Mouse (Mus musculus) heart, postnatal 0 days (tissue): ENCODE results near the gene Slc31a2. TPM values are rescaled to one million over a fixed set of nuclear protein-coding genes. Genes with fewer than 3 reads are reported as not detected.
A peak's percentile ranks its signal among the peaks of the same experiment; 100 is the strongest.

Experiments
- ATAC-seq: fragments of 200-750 bp; cut with Nextera tagmentation; 2 replicates; pipeline ENCODE4 v1.8.0; 2017; ENCODE audit warnings: low read depth, moderate number of reproducible peaks, moderate library complexity; ENCODE audit not compliant: insufficient read depth
- DNase-seq: peaks from one replicate; pipeline ENCODE4 v3.0.0-alpha.2; 2016; ENCODE audit warnings: low spot score
- H3K27ac ChIP-seq: fragments of 300-500 bp; sonication (generic); 2 replicates; pipeline ENCODE4 v1.5.1; 2014; ENCODE audit warnings: low read depth, mild to moderate bottlenecking
- H3K27me3 ChIP-seq: fragments of 300-500 bp; sonication (generic); 2 replicates; pipeline ENCODE4 v1.6.1; 2014; ENCODE audit warnings: low read length, mixed read lengths; ENCODE audit not compliant: control insufficient read depth, insufficient read depth
- H3K36me3 ChIP-seq: fragments of 300-500 bp; sonication (generic); replicated peaks from 2 replicates; pipeline ENCODE4 v1.6.1; 2014; ENCODE audit warnings: low read length, mixed read lengths; ENCODE audit not compliant: control insufficient read depth, insufficient read depth
- H3K4me1 ChIP-seq: fragments of 300-500 bp; sonication (generic); 2 replicates; pipeline ENCODE4 v1.6.1; 2014; ENCODE audit warnings: antibody characterized with exemption; ENCODE audit not compliant: control insufficient read depth, insufficient read depth
- H3K4me2 ChIP-seq: fragments of 300-500 bp; sonication (generic); 2 replicates; pipeline ENCODE4 v1.6.1; 2014; ENCODE audit warnings: low read depth, mild to moderate bottlenecking, low read length, moderate library complexity
- H3K4me3 ChIP-seq: fragments of 300-500 bp; sonication (generic); 2 replicates; pipeline ENCODE4 v1.5.1; 2014; ENCODE audit warnings: low read depth, low read length
- H3K9ac ChIP-seq: fragments of 300-500 bp; sonication (generic); replicated peaks from 2 replicates; pipeline ENCODE4 v1.6.1; 2014; ENCODE audit warnings: low read depth, low read length, mixed read lengths
- H3K9me3 ChIP-seq: fragments of 300-500 bp; sonication (generic); replicated peaks from 2 replicates; pipeline ENCODE4 v1.6.1; 2016; ENCODE audit warnings: low read length; ENCODE audit not compliant: control insufficient read depth
- CTCF ChIP-seq: IDR thresholded peaks from 2 replicates; pipeline ENCODE4 v1.5.1; 2016; ENCODE audit warnings: antibody characterized with exemption, control low read depth, low read depth
- EP300 ChIP-seq: IDR thresholded peaks from 2 replicates; pipeline ENCODE4 v1.6.1; 2016; ENCODE audit warnings: antibody characterized with exemption, low read depth
- WGBS: fragments of 180-500 bp; shearing (Covaris S2); extraction: QIAGEN DNeasy Blood & Tissue Kit; methylation state at CpG from one replicate; pipeline ENCODE4 v1.1.7; 2014; 5-methylcytosine and 5-hydroxymethylcytosine counted together
- polyA plus RNA-seq: library from polyadenylated mRNA; unstranded; fragments of >200 nt; fragmentation: Nextera tagmentation; extraction: Ambion mirVana; gene quantifications from 2 replicates; pipeline ENCODE4 v1.2.1, GENCODE M21; 2015
- total RNA-seq: library from RNA; depleted of rRNA; stranded (reverse); fragments of >200 nt; gene quantifications from 2 replicates; pipeline ENCODE4 v1.2.3, GENCODE M21; 2014; ENCODE audit warnings: low replicate concordance

Gene Slc31a2
- total and polyA plus RNA-seq, 2 experiments from 2014 or later, result 15.6 to 33.2 TPM

DNA sequence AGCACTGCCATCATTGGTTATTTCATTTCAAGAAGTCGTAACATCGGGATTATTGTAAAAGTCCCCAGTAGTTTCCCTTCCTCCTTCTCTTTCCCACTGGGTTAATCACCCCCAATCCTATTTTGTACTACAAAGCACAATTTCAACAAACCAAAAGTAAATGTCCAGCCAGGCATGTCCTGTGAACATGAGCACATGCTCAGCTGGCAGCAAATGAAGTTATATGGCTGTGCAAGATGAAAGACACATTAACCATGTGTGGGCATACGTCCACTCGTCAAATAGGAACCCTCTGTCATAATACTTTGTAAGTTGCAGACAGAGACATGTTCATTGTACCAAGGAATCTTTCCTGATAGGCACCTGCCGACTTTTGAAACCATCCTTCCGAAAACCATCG lies 20.6 kb downstream of the Slc31a2 start:
- no peak overlapping the region for H3K4me3 ChIP-seq
- TF ChIP-seq EP300 (no peak), CTCF (no peak)
- DNase-seq (no peak), ATAC-seq (no peak)
- 80% methylated on average over 7 of the region's 7 CpGs for WGBS
- no peaks in the 10 kb centered on the region for H3K36me3 ChIP-seq
- H3K4me1 ChIP-seq, result 0 out of 2 replicates have a peak, but pooled peaks cover 7% of the 10 kb centered on the region
- no peak overlapping the region for H3K4me2 ChIP-seq
- no peaks in the 10 kb centered on the region for H3K9me3 ChIP-seq
- no peaks in the 10 kb centered on the region for H3K27me3 ChIP-seq
- H3K27ac ChIP-seq, result no peak overlapping the region
- H3K9ac ChIP-seq, result no peak overlapping the region

DNA sequence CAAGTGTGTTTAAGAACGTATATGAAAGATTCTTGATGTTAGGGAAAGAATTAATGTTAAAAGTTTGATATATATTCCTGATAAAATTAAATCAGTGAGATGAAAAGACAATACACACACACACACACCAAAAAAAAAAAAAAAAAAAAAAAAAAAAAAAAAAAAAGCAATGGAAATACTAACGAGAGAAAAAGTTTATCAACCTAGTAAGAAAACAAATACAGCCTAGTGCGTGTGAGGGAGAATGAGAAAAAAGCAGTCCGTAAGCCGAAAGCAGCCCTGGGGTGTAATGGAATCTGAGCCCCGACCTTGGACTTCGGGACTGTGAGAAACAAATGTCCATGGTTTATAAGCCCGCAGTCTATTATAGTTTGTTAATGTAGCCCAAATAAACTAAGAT lies 23.2 kb downstream of the Slc31a2 start:
- Histone ChIP-seq H3K27me3 (no peaks in the 10 kb centered on the region), H3K4me1 (peaks cover 22% of the 10 kb centered on the region), H3K36me3 (no peaks in the 10 kb centered on the region), H3K4me3 (no peak overlapping the region), H3K4me2 (no peak overlapping the region), H3K27ac (no peak overlapping the region), H3K9ac (no peak overlapping the region), H3K9me3 (no peaks in the 10 kb centered on the region)
- no peak for DNase-seq
- no peak for ATAC-seq
- TF ChIP-seq EP300 (no peak), CTCF (no peak)
- WGBS, result 77% methylated on average over 8 of the region's 8 CpGs

GRCm38 (mm10) chr4:62286257-62286991 lies 24.1 kb downstream of the Slc31a2 start:
- ATAC-seq (peak; percentile 91), DNase-seq (peak; percentile 74)
- Histone ChIP-seq H3K27me3 (no peaks in the 10 kb centered on the region), H3K9ac (peak overlapping the region; percentile 60), H3K27ac (peak overlapping the region; percentile 84), H3K4me1 (peaks cover 22% of the 10 kb centered on the region), H3K4me3 (peak overlapping the region; percentile 66), H3K9me3 (no peaks in the 10 kb centered on the region), H3K4me2 (peak overlapping the region; percentile 77), H3K36me3 (no peaks in the 10 kb centered on the region)
- TF ChIP-seq EP300 (no peak), CTCF (no peak)
- under 1% methylated on average over 54 of the region's 55 CpGs for WGBS

DNA sequence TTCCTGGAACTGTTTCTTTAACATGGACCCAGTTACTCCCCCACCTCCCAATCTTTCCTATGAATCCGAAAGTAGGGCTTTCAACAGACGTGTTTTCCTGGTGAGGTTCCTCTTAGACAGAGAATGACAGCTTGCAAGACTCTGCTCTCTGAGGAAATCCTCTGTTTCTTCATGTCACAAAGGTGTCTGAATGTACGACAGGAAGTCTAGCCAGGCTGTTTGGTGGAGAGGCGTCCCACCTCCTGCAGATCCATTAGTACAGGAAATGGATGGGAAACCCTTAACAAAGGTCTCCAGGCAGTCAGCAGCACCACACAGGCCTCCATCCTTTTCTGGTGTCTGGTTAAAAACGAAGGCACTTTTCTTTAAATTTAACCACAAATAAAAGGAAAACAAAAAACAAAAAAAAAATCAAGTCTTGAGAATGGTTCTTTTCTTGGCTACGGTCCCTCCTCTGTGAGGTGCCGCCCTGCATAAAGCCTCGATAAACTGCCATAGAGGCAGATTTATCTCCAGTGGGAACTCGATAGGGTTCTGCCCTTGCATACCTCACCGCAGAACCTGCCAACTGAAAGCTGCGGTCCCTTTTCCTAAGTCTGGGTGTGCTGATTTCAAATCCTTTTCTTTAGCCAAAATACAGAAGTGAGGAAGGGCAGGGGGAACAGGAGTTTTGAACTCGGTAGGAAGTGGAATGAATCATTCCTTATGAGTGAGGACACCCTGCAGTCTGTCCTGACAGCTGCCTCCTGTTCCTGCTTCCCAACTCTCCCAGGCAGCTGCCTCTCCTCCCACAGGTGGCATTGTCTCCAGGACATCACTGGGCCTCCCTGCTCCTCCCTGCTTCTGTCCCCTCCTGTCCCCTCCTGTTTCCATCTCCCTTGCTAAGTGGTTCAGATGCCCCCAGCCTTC lies 24.9 kb downstream of the Slc31a2 start:
- Histone ChIP-seq H3K27ac (peak overlapping the region; percentile 84), H3K9ac (peak overlapping the region; percentile 60; the same call in 1 of the 2 replicates), H3K36me3 (no peaks in the 10 kb centered on the region; the same call in 1 of the 2 replicates), H3K9me3 (no peaks in the 10 kb centered on the region), H3K4me2 (peak overlapping the region; percentile 77), H3K4me3 (peak overlapping the region; percentile 66), H3K4me1 (peaks cover 22% of the 10 kb centered on the region), H3K27me3 (no peaks in the 10 kb centered on the region)
- ATAC-seq (peak; percentile 7; the same call in 1 of the 2 replicates), DNase-seq (peak; percentile 16)
- TF ChIP-seq CTCF, result no peak
- no peak for TF ChIP-seq EP300
- 5% methylated on average over 12 of the region's 12 CpGs for WGBS

DNA sequence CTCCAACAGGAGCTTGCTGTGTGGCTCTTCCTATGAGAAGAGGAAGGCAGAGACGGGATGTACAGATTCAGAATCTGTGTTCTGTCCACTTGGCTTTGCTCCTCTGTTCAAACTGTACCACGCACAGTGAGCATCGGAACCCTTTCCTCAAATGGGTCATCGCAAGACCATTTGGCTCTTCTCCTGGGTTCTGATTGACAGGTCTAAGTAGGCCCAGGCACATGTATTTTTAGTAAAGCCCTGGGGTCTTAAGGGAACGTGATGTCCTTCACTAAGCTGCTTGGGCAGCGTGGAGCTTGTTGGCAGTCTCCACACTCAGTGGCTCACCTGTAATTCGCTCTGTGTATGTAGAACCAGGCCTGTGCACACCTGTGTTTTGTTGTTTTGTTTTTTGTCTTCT lies 26.9 kb downstream of the Slc31a2 start:
- no peak for ATAC-seq
- no peak for DNase-seq
- H3K9ac ChIP-seq, result no peak overlapping the region
- no peak overlapping the region for H3K27ac ChIP-seq
- TF ChIP-seq CTCF, result no peak
- TF ChIP-seq EP300, result no peak
- peaks cover 22% of the 10 kb centered on the region for H3K4me1 ChIP-seq
- H3K4me2 ChIP-seq, result no peak overlapping the region
- H3K4me3 ChIP-seq, result no peak overlapping the region
- no peaks in the 10 kb centered on the region for H3K9me3 ChIP-seq
- peaks cover 10% of the 10 kb centered on the region; the same call in 1 of the 2 replicates for H3K36me3 ChIP-seq
- WGBS, result 49% methylated on average over 7 of the region's 7 CpGs
- H3K27me3 ChIP-seq, result no peaks in the 10 kb centered on the region
